Mouse (Mus musculus): Measurements from ENCODE around the gene Rab42. TPM values are rescaled to one million over a fixed set of nuclear protein-coding genes. Genes with fewer than 3 reads are reported as not detected.

Rab42 gene
- polyA plus RNA-seq, 1 experiment = 2.2 TPM

GRCm38 (mm10) chr4:132275949-132276348 is 27.2 kb downstream of the Rab42 start:
- no peak for DNase-seq
- Histone ChIP-seq H3K4me3 (replicated peaks; ENCODE audit: insufficient read depth, low read depth, low read length) (no peak overlapping the region), H3K4me1 (ENCODE audit: control insufficient read depth, insufficient read depth, low read length) (no peaks in the 10 kb centered on the region), H3K27me3 (ENCODE audit: control insufficient read depth, insufficient read depth, low read length) (no peaks in the 10 kb centered on the region), H3K27ac (ENCODE audit: insufficient read depth, low read length) (no peak overlapping the region)
- TF ChIP-seq CTCF (IDR thresholded peaks at IDR 0.05; ENCODE audit: borderline replicate concordance, insufficient read depth, low read depth, low read length) (no peak), POLR2A (IDR thresholded peaks at IDR 0.05; ENCODE audit: borderline replicate concordance, insufficient read depth, low read length) (no peak)
- 83% methylated on average over 3 of the region's 3 CpGs for WGBS

DNA sequence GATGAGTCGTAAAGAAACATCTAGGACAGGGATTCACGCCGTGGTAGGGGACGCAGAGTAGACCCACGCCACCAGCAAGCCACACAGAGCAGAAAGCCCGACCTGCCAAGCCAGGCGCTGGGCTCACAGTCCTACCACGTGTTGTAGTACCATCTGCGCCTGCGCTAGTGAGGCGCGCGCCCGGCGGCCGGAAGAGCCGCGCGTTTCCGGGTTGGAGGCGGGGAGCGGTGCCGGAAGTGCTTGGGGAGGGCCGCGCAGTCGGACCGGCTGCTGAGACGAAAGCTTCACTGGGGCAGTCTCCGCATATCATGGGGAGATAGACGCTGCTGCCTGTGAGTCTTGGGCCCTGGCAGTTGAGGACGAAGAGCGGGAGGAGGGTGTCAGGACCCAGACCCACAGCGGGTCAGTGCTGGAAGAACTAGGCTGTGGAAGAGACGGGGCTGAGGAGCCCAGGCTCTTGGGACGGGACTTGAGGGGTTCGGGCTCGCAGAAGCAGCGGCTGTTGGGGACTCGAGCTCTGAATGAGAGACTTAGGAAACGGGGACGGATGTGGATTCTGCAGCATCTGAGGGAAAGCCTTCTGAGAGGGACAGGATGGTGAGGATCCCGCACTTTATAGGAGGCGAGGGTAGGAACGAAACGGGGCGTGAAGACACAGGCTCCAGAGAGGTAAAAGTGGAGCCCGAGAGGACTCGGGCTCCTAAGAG is 28.9 kb downstream of the Rab42 start, which contains the start of gene Taf12:
Gene Taf12, plus strand, starts transcription at position 220 of the 707 bp plus-strand sequence.
- Histone ChIP-seq H3K27me3 (ENCODE audit: control insufficient read depth, insufficient read depth, low read length) (no peaks in the 10 kb centered on the region), H3K4me1 (ENCODE audit: control insufficient read depth, insufficient read depth, low read length) (no peaks in the 10 kb centered on the region), H3K4me3 (replicated peaks; ENCODE audit: insufficient read depth, low read depth, low read length) (peak within 1 kb of the TSS; percentile 95), H3K27ac (ENCODE audit: insufficient read depth, low read length) (peak within 1 kb of the TSS; percentile 81)
- TF ChIP-seq POLR2A (IDR thresholded peaks at IDR 0.05; ENCODE audit: borderline replicate concordance, insufficient read depth, low read length) (peak; percentile 98), CTCF (IDR thresholded peaks at IDR 0.05; ENCODE audit: borderline replicate concordance, insufficient read depth, low read depth, low read length) (no peak)
- peak; percentile 92 to 93 for DNase-seq
- WGBS = 1% methylated on average over 48 of the region's 48 CpGs

- Histone ChIP-seq H3K4me1 (ENCODE audit: control insufficient read depth, insufficient read depth, low read length) (no peaks in the 10 kb centered on the region), H3K4me3 (replicated peaks; ENCODE audit: insufficient read depth, low read depth, low read length) (no peak overlapping the region), H3K27ac (ENCODE audit: insufficient read depth, low read length) (no peak overlapping the region), H3K27me3 (ENCODE audit: control insufficient read depth, insufficient read depth, low read length) (no peaks in the 10 kb centered on the region)
- DNase-seq = no peak
- WGBS = 43% methylated on average over 2 of the region's 2 CpGs
- TF ChIP-seq POLR2A (IDR thresholded peaks at IDR 0.05; ENCODE audit: borderline replicate concordance, insufficient read depth, low read length) = no peak
- TF ChIP-seq CTCF (IDR thresholded peaks at IDR 0.05; ENCODE audit: borderline replicate concordance, insufficient read depth, low read depth, low read length) = no peak
Observed at GRCm38 (mm10) chr4:132273166-132273565, 30.0 kb downstream of the Rab42 start.

DNA sequence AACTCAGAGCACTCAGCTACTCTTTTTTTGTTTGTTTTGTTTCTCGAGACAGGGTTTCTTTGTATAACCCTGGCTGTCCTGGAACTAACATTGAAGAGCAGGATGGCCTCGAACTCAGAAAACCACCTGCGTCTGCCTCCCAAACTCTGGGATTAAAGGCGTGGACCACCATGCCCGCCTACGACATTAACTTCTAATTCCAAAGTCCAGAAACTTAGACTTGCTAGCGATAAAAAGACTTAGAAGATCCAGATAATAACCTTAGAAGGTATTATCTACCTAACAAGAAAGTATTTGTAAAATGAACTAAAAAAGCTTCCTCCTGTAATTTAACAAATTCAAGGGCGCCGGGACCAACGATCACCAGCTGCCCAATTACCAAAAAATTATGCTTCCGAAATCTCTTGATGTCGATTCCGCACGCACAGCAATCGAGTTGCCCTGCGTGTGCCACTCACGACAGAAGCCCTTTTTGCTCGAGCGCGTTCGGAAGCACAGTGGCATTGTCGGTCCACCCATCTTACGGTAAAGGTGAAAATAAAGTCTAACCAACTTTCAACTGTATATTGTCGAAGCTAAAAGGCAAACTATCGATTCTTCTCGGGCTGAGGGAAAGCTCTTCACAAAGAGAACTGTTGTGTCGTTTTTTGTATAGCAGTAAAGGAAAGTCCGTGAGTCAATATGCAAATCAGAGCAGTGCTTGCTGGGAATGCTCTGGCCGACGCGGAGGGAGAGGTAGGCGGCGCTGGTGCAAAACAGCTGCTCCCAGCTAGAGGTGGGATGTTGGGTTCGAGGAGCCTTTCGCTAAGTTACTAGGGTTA is 33.2 kb downstream of the Rab42 start:
- under 1% methylated on average over 35 of the region's 35 CpGs for WGBS
- Histone ChIP-seq H3K4me1 (ENCODE audit: control insufficient read depth, insufficient read depth, low read length) (no peaks in the 10 kb centered on the region), H3K27me3 (ENCODE audit: control insufficient read depth, insufficient read depth, low read length) (no peaks in the 10 kb centered on the region), H3K27ac (ENCODE audit: insufficient read depth, low read length) (peak overlapping the region; percentile 50; the same call in 1 of the 2 replicates), H3K4me3 (replicated peaks; ENCODE audit: insufficient read depth, low read depth, low read length) (peak overlapping the region; percentile 72)
- peak; percentile 84 to 85 for DNase-seq
- TF ChIP-seq POLR2A (IDR thresholded peaks at IDR 0.05; ENCODE audit: borderline replicate concordance, insufficient read depth, low read length) (peak; percentile 100), CTCF (IDR thresholded peaks at IDR 0.05; ENCODE audit: borderline replicate concordance, insufficient read depth, low read depth, low read length) (peak; percentile 15; the same call in 1 of the 2 replicates)

- Histone ChIP-seq H3K4me1 (ENCODE audit: control insufficient read depth, insufficient read depth, low read length) (no peaks in the 10 kb centered on the region), H3K27ac (ENCODE audit: insufficient read depth, low read length) (no peak overlapping the region), H3K27me3 (ENCODE audit: control insufficient read depth, insufficient read depth, low read length) (no peaks in the 10 kb centered on the region), H3K4me3 (replicated peaks; ENCODE audit: insufficient read depth, low read depth, low read length) (no peak overlapping the region)
- no peak for DNase-seq
- WGBS = 7% methylated on average over 6 of the region's 6 CpGs
- TF ChIP-seq POLR2A (IDR thresholded peaks at IDR 0.05; ENCODE audit: borderline replicate concordance, insufficient read depth, low read length) = no peak
- 0 out of 2 replicates have a peak, but pooled peaks have one; percentile 11 for TF ChIP-seq CTCF (IDR thresholded peaks at IDR 0.05; ENCODE audit: borderline replicate concordance, insufficient read depth, low read depth, low read length)
Observed at GRCm38 (mm10) chr4:132268871-132269739, 34.1 kb downstream of the Rab42 start.

DNA sequence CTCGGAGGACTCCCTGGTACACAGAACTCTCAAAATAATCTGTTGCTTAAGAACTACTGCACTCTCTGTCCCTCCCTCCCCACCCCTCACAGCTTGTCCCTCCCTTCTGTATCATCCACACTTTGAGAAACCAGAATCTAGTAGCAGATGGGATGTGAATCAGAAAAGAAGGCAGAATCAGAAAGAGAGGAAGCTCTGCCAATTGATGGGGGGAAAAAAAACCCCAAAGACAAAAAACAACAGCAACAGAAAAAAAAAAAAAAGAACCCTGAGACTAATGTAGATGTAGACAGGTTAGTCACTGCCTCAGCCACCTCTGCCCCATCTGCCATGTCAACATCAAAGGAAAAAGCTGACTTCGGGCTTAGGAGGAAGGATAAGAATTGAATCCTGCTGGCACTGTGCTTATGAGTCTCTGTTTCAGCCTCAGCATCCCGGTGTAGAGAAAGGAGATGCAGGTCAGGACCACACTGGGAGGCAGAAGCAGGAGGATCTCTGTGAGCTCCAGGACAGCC is 36.3 kb downstream of the Rab42 start:
- DNase-seq = no peak
- H3K27me3 ChIP-seq (ENCODE audit: control insufficient read depth, insufficient read depth, low read length) = no peaks in the 10 kb centered on the region
- H3K4me3 ChIP-seq (replicated peaks; ENCODE audit: insufficient read depth, low read depth, low read length) = no peak overlapping the region
- H3K27ac ChIP-seq (ENCODE audit: insufficient read depth, low read length) = no peak overlapping the region
- H3K4me1 ChIP-seq (ENCODE audit: control insufficient read depth, insufficient read depth, low read length) = no peaks in the 10 kb centered on the region; the same call in 1 of the 2 replicates
- TF ChIP-seq CTCF (IDR thresholded peaks at IDR 0.05; ENCODE audit: borderline replicate concordance, insufficient read depth, low read depth, low read length) (no peak), POLR2A (IDR thresholded peaks at IDR 0.05; ENCODE audit: borderline replicate concordance, insufficient read depth, low read length) (no peak)
- WGBS = 74% methylated on average over 3 of the region's 3 CpGs

DNA sequence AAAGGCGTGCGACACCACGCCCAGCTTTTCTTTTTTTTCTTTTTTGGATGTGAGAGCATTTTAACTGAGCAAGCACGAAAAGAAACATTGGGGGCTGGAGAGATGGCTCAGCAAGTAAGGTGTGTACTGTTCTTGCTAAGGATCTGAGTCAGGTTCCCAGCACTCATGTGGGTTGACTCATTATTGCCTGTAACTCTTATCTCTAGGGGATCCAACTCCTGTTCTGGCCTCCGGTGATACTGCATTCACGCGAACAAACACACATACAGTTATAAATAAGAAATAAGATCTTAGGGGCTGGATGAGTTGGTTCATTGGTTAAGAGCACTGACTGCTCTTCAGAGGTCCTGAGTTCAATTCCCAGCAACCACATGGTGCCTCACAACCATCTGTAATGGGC is 39.9 kb downstream of the Rab42 start:
- Histone ChIP-seq H3K27ac (ENCODE audit: insufficient read depth, low read length) (no peak overlapping the region), H3K4me1 (ENCODE audit: control insufficient read depth, insufficient read depth, low read length) (no peaks in the 10 kb centered on the region; the same call in 1 of the 2 replicates), H3K27me3 (ENCODE audit: control insufficient read depth, insufficient read depth, low read length) (peaks cover 2% of the 10 kb centered on the region), H3K4me3 (replicated peaks; ENCODE audit: insufficient read depth, low read depth, low read length) (no peak overlapping the region)
- no peak for TF ChIP-seq POLR2A (IDR thresholded peaks at IDR 0.05; ENCODE audit: borderline replicate concordance, insufficient read depth, low read length)
- no peak for TF ChIP-seq CTCF (IDR thresholded peaks at IDR 0.05; ENCODE audit: borderline replicate concordance, insufficient read depth, low read depth, low read length)
- no peak for DNase-seq
- WGBS = 92% methylated on average over 7 of the region's 7 CpGs
